Mouse (Mus musculus) left cerebral cortex, postnatal 36 days (tissue): ENCODE measurements around the gene Dcst2. TPM values are rescaled to one million over a fixed set of nuclear protein-coding genes. Genes with fewer than 3 reads are reported as not detected.
A peak's percentile ranks its signal among the peaks of the same experiment; 100 is the strongest.

Source experiments
- DNase-seq, 2 experiments: peaks; one replicate each; pipeline ENCODE4 v3.0.0; 2021 to 2022; ENCODE audit warnings: low spot score in 2 of 2, mixed read lengths in 1 of 2
- intact Hi-C: fragments of 180-260 bp; cut with DNase I; formaldehyde crosslinking; loops from one replicate; pipeline ENCODE4 v1.15.1; 2025
- total RNA-seq, 2 experiments: library from RNA; stranded (reverse); gene quantifications; 2 replicates each; pipeline ENCODE4 v1.2.3; 2021

Dcst2 gene
- total RNA-seq, 2 experiments from 2014 or later: 0.23 to 0.39 TPM

- no peak for DNase-seq
Observed at GRCm38 (mm10) chr3:89395806-89396653, 34.3 kb downstream of the Dcst2 start.

GRCm38 (mm10) chr3:89396654-89397005, 34.9 kb downstream of the Dcst2 start:
- no peak for DNase-seq
- intact Hi-C loops: no loop called here

More at GRCm38 (mm10) chr3:89395806-89396653, 34.3 kb downstream of the Dcst2 start:
- intact Hi-C loops: no loop called here

- intact Hi-C loops: no loop called here
- DNase-seq: no peak
Observed at GRCm38 (mm10) chr3:89401329-89401728, 39.6 kb downstream of the Dcst2 start.

- no peak for DNase-seq
- intact Hi-C loops: no loop called here
Observed at GRCm38 (mm10) chr3:89402693-89403092, 40.9 kb downstream of the Dcst2 start, which contains the start of gene Lenep. Gene Lenep, minus strand, starts transcription at chr3:89402793.

- no peak for DNase-seq
- intact Hi-C loops: no loop called here
Observed at GRCm38 (mm10) chr3:89406887-89407286, 45.1 kb downstream of the Dcst2 start.

GRCm38 (mm10) chr3:89408448-89408847, 46.7 kb downstream of the Dcst2 start:
- intact Hi-C loops: no loop called here
- DNase-seq: no peak

GRCm38 (mm10) chr3:89409701-89410100, 47.9 kb downstream of the Dcst2 start:
- no peak for DNase-seq
- intact Hi-C loops: no loop called here

GRCm38 (mm10) chr3:89410864-89411263, 49.1 kb downstream of the Dcst2 start:
- intact Hi-C loops: no loop called here
- no peak for DNase-seq

- peak; percentile 99 to 100 for DNase-seq
- intact Hi-C loops: no loop called here
Observed at GRCm38 (mm10) chr3:89411490-89412393, 50.0 kb downstream of the Dcst2 start, which contains the start of gene Flad1. Gene Flad1, minus strand, starts transcription at chr3:89411870.

- no peak for DNase-seq
- intact Hi-C loops: no loop called here
Observed at GRCm38 (mm10) chr3:89416158-89416557, 54.4 kb downstream of the Dcst2 start.

- no peak for DNase-seq
- intact Hi-C loops: no loop called here
Observed at GRCm38 (mm10) chr3:89417131-89417530, 55.4 kb downstream of the Dcst2 start.

GRCm38 (mm10) chr3:89417840-89418169, 56.0 kb downstream of the Dcst2 start:
- intact Hi-C loops: no loop called here
- DNase-seq: no peak

- intact Hi-C loops: no loop called here
- DNase-seq: peak; percentile 90 to 93
Observed at GRCm38 (mm10) chr3:89418170-89418860, 56.5 kb downstream of the Dcst2 start, which contains the start of the genes Cks1b and Shc1. Gene Cks1b, minus strand, starts transcription at chr3:89418383. Gene Shc1, plus strand, starts transcription at chr3:89418443.

GRCm38 (mm10) chr3:89418861-89419250, 57.1 kb downstream of the Dcst2 start:
- intact Hi-C loops: no loop called here
- no peak for DNase-seq

- DNase-seq: no peak
- intact Hi-C loops: no loop called here
Observed at GRCm38 (mm10) chr3:89419571-89419970, 57.8 kb downstream of the Dcst2 start.

GRCm38 (mm10) chr3:89419981-89420380, 58.2 kb downstream of the Dcst2 start:
- intact Hi-C loops: no loop called here
- DNase-seq: no peak

- DNase-seq: no peak
- intact Hi-C loops: no loop called here
Observed at GRCm38 (mm10) chr3:89420421-89420820, 58.6 kb downstream of the Dcst2 start.

- intact Hi-C loops: no loop called here
- peak; percentile 63 to 70 for DNase-seq
Observed at GRCm38 (mm10) chr3:89421002-89421774, 59.4 kb downstream of the Dcst2 start.

GRCm38 (mm10) chr3:89421810-89422473, 60.2 kb downstream of the Dcst2 start:
- intact Hi-C loops: no loop called here
- no peak for DNase-seq
